Mouse (Mus musculus) hindbrain, embryonic 16.5 days (tissue): Measurements from ENCODE around the gene Inhba. TPM values are rescaled to one million over a fixed set of nuclear protein-coding genes. Genes with fewer than 3 reads are reported as not detected.

ENCODE experiments used
- ATAC-seq: fragments of 200-750 bp; cut with Nextera tagmentation; 2 replicates; pipeline ENCODE4 v1.8.0; 2017; ENCODE audit warnings: moderate TSS enrichment, moderate library complexity
- H3K27ac ChIP-seq: fragments of 300-500 bp; sonication (generic); 2 replicates; pipeline ENCODE4 v1.5.1; 2014; ENCODE audit warnings: low read depth, mild to moderate bottlenecking, control low read depth, low read length, moderate library complexity
- H3K27me3 ChIP-seq: fragments of 300-500 bp; sonication (generic); replicated peaks from 2 replicates; pipeline ENCODE4 v1.6.1; 2014; ENCODE audit warnings: low read length; ENCODE audit not compliant: control insufficient read depth, insufficient read depth
- H3K36me3 ChIP-seq: fragments of 300-500 bp; sonication (generic); 2 replicates; pipeline ENCODE4 v1.6.1; 2014; ENCODE audit warnings: mild to moderate bottlenecking, low read length, moderate library complexity, mixed read lengths; ENCODE audit not compliant: control insufficient read depth, insufficient read depth
- H3K4me1 ChIP-seq: fragments of 300-500 bp; sonication (generic); 2 replicates; pipeline ENCODE4 v1.6.1; 2014; ENCODE audit warnings: low read depth, low read length; ENCODE audit not compliant: control insufficient read depth, insufficient read depth
- H3K4me2 ChIP-seq: fragments of 300-500 bp; sonication (generic); 2 replicates; pipeline ENCODE4 v1.6.1; 2014; ENCODE audit warnings: mild to moderate bottlenecking, low read length, control low read depth, moderate library complexity
- H3K4me3 ChIP-seq: fragments of 300-500 bp; sonication (generic); 2 replicates; pipeline ENCODE4 v1.5.1; 2014; ENCODE audit warnings: mild to moderate bottlenecking, low read length, control low read depth, moderate library complexity
- H3K9ac ChIP-seq: fragments of 300-500 bp; sonication (generic); 2 replicates; pipeline ENCODE4 v1.6.1; 2014; ENCODE audit warnings: low read depth, mild to moderate bottlenecking, control low read depth, low read length, moderate library complexity
- H3K9me3 ChIP-seq: fragments of 300-500 bp; sonication (generic); 2 replicates; pipeline ENCODE4 v1.6.1; 2014; ENCODE audit warnings: mild to moderate bottlenecking, low read length, moderate library complexity; ENCODE audit not compliant: control insufficient read depth
- WGBS: fragments of 180-500 bp; shearing (Covaris S2); extraction: QIAGEN DNeasy Blood & Tissue Kit; methylation state at CpG from one replicate; pipeline ENCODE4 v1.1.7; 2014; 5-methylcytosine and 5-hydroxymethylcytosine counted together
- polyA plus RNA-seq: library from polyadenylated mRNA; unstranded; fragments of >200 nt; fragmentation: Nextera tagmentation; extraction: Ambion mirVana; gene quantifications from 2 replicates; pipeline ENCODE4 v1.2.1, GENCODE M21; 2015

Inhba gene
- polyA plus RNA-seq: 2.2 and 2.3 TPM in 2 replicates

DNA sequence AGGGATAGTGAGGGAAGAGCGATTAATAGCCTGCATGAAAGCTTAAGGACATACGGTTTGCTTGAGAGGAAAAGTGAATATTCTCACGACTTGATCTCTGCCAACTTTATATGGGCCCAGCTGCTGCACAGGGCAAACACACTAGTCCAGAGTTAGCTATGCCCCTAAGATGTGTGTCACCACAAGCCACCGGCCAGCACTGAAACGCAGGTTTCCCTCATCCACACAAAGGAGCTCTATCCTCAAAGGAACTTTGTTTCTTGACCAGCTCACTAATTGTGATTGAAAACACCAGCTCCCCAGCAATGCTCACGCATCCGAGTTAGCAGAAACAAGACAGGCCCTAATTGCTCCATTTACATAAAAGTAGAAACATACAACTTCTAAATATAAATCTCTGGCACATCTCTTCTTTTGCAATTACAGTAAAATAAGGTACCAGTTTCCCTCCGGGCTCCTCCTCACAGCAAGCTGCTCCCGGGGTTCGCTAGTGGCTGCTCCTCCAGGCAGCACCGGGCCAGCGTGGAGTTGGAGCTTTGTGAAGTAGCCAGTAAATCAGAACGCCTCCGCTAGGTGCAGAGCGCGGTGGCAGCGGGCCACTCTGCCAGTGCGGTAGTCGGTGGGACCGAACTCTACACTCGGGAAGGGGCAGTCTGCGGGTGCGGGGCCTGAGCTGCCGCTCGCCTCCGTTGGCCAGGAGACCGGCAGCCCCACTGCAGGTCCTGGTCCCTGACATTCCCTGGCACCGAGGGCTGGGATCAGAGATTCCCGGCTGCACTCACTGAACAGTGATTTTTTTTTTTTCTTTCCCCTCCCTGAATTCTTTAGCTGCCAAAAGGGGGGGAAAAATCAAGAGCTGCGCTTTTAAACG is at the start of gene Inhba:
Gene Inhba (plus strand): TSS at position 480 of the 871 bp plus-strand sequence.
- H3K9ac ChIP-seq: peak within 1 kb of the TSS; percentile 71
- H3K4me1 ChIP-seq: peaks cover 11% of the 10 kb centered on the region; the same call in 1 of the 2 replicates
- H3K9me3 ChIP-seq: no peaks in the 10 kb centered on the region
- H3K36me3 ChIP-seq: no peaks in the 10 kb centered on the region
- ATAC-seq: peak; percentile 80
- H3K27ac ChIP-seq: 0 out of 2 replicates have a peak within 1 kb of the TSS, but pooled peaks have one; percentile 29
- peak within 1 kb of the TSS; percentile 93 for H3K4me2 ChIP-seq
- WGBS: 5% methylated on average over 31 of the region's 31 CpGs
- peaks cover 2% of the 10 kb centered on the region for H3K27me3 ChIP-seq
- peak within 1 kb of the TSS; percentile 56 for H3K4me3 ChIP-seq

DNA sequence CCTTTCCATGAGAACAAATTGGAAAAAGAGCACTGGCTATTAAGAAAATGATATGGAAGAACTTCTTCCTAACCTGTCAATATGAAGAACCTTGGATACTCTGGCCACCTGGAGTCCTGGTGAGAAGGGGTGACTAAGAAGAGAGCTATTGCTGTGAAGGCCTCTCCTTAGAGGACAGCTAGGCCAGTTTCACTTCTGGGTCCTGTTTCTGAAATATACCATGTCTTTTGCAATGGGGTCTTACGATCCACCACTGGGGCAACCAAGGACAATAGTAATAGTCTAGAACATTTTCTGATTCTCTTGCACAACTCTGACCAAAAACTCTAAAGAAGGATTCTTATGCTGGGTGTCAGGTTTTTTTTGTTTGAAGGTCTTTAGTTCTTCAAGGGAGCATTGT is 35.1 kb upstream of the Inhba start:
- Histone ChIP-seq H3K4me1 (no peaks in the 10 kb centered on the region), H3K9ac (no peak overlapping the region), H3K9me3 (no peaks in the 10 kb centered on the region), H3K4me2 (no peak overlapping the region), H3K36me3 (no peaks in the 10 kb centered on the region), H3K4me3 (no peak overlapping the region), H3K27ac (no peak overlapping the region), H3K27me3 (no peaks in the 10 kb centered on the region)
- ATAC-seq: no peak
- 100% methylated on average over 1 of the region's 1 CpGs for WGBS

DNA sequence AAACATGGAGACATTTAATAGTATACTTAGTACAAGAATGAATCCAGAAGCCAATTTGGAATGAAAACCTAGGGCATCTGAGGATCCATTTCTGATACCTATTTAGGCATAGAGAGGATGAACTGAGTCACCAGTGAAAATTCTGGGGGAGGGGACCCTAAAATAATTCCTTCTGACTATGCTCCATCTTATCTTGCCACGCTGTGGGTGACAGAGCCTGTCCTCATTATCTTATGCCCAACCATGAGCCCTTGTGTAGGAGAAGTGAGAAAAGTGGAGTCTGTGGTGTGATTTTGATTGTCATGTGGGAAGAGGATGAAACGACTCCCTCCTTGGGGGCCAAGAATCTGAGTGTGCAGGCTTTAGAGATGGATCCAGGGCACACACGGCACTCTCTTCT is 32.1 kb upstream of the Inhba start:
- Histone ChIP-seq H3K27me3 (no peaks in the 10 kb centered on the region), H3K4me1 (no peaks in the 10 kb centered on the region), H3K27ac (no peak overlapping the region), H3K4me3 (no peak overlapping the region), H3K36me3 (no peaks in the 10 kb centered on the region), H3K9me3 (no peaks in the 10 kb centered on the region), H3K4me2 (no peak overlapping the region), H3K9ac (no peak overlapping the region)
- ATAC-seq: no peak
- 79% methylated on average over 3 of the region's 3 CpGs for WGBS

DNA sequence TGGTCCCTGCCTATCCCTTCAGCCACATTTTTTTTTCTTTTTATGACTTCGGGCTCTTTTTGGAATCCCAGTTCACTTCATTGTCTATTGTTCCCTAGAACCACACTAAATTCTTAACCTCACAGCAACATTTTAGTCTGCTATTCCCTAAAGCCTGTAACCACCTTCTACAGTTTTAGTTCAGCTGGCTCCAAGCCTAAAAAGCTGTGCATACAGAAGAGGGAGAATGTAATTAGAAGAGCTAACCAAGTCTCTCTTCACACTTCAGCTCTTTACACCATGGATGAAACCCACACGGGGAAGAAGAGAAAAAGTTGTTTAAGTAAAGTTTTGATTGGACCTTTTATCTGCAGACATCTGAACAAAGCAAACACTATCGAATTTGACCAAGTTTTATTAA is 29.6 kb upstream of the Inhba start:
- Histone ChIP-seq H3K27ac (no peak overlapping the region), H3K4me2 (no peak overlapping the region), H3K36me3 (no peaks in the 10 kb centered on the region), H3K4me1 (no peaks in the 10 kb centered on the region), H3K9me3 (no peaks in the 10 kb centered on the region), H3K4me3 (no peak overlapping the region), H3K9ac (no peak overlapping the region), H3K27me3 (no peaks in the 10 kb centered on the region)
- WGBS: 83% methylated on average over 3 of the region's 3 CpGs
- no peak for ATAC-seq

DNA sequence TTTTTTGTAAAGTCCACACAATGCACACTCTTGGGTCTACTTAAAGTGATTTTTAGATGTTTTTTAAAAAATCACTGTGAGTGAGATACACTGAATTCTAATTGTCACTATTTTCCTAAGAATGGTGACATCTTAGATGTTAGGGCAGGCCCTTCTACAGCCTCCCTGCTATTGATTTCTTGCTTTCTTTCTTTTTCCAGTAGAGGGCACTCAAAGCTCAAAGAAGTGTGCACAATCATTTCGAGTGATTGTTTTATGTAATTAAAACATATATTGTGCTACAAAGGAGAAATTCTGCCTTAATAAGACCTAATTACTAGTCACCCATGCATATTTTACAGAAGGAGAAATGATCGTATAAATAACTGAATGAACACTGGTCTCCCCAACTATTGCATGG is 25.9 kb upstream of the Inhba start:
- peak; percentile 54; the same call in 1 of the 2 replicates for ATAC-seq
- Histone ChIP-seq H3K27ac (no peak overlapping the region), H3K27me3 (no peaks in the 10 kb centered on the region), H3K9ac (no peak overlapping the region), H3K9me3 (no peaks in the 10 kb centered on the region), H3K4me3 (no peak overlapping the region), H3K36me3 (no peaks in the 10 kb centered on the region), H3K4me2 (no peak overlapping the region), H3K4me1 (no peaks in the 10 kb centered on the region)
- 71% methylated on average over 2 of the region's 2 CpGs for WGBS

DNA sequence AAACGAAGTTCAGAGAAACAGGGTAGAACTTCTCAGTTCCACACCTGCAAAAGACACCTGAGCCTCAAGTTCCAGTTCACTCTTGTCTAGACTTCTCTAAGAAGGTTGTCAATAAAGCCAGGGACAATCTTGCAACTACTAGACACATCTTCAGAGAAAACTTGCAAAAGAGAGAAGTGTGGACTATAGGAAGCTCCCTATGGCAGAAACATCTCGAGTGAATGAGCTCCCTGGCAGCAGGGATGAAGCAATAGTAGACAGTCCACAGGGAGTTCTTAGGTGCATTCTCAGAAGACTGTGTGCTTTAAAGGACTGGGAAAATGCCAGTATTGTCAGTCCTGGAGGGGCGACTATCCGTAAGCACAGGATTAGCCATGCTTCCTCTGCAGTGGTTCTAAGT is 25.5 kb upstream of the Inhba start:
- H3K27ac ChIP-seq: no peak overlapping the region
- ATAC-seq: no peak
- no peaks in the 10 kb centered on the region for H3K36me3 ChIP-seq
- H3K27me3 ChIP-seq: no peaks in the 10 kb centered on the region
- H3K4me1 ChIP-seq: no peaks in the 10 kb centered on the region
- no peak overlapping the region for H3K4me3 ChIP-seq
- no peaks in the 10 kb centered on the region for H3K9me3 ChIP-seq
- 91% methylated on average over 4 of the region's 4 CpGs for WGBS
- H3K4me2 ChIP-seq: no peak overlapping the region
- H3K9ac ChIP-seq: no peak overlapping the region

DNA sequence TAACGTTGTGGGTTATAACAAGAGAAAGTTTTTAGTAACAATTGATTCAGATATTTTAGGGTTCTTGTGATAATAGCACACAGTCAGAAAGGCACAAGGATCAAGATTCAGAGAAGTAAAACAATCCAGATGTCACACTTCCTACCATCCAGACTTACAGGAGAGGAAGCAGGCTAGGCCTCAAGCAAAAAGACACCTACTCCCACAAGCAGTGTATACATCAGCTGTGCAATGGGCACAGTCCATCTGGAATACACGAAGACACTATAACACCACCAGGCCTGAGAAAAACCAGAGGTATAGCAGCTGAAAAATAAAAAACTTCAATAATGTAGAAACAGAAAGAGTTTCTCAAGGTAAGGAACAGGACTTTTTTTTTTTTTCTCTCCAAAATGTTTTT is 16.3 kb upstream of the Inhba start:
- no peak for ATAC-seq
- Histone ChIP-seq H3K4me1 (no peaks in the 10 kb centered on the region), H3K36me3 (no peaks in the 10 kb centered on the region), H3K27me3 (no peaks in the 10 kb centered on the region), H3K4me3 (no peak overlapping the region), H3K4me2 (no peak overlapping the region), H3K9me3 (no peaks in the 10 kb centered on the region), H3K27ac (no peak overlapping the region), H3K9ac (no peak overlapping the region)
- WGBS: 75% methylated on average over 2 of the region's 2 CpGs

DNA sequence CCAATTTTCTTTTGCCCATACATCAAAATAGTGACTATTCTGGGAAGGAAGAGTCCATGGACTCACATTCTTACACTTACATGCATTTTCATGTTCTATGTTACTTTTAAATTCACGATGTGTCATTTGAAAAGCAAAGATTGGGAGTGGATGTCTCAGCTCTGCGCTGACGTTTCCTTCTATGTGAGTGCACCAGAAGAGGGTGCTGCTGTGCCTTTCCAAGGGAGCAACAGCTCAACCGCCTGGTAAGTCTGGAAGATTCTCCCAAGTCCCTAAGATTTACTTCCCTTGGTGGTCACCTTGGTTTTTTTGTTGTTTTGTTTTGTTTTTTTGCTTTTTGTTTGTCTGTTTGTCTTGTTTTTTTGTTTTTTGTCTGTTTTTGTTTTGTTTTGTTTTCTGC is 6.1 kb upstream of the Inhba start:
- Histone ChIP-seq H3K4me3 (no peak overlapping the region), H3K4me1 (no peaks in the 10 kb centered on the region), H3K27ac (no peak overlapping the region), H3K27me3 (no peaks in the 10 kb centered on the region), H3K9me3 (no peaks in the 10 kb centered on the region), H3K36me3 (no peaks in the 10 kb centered on the region), H3K9ac (no peak overlapping the region), H3K4me2 (no peak overlapping the region)
- 14% methylated on average over 4 of the region's 4 CpGs for WGBS
- 0 out of 2 replicates have a peak, but pooled peaks have one; percentile 65 for ATAC-seq

DNA sequence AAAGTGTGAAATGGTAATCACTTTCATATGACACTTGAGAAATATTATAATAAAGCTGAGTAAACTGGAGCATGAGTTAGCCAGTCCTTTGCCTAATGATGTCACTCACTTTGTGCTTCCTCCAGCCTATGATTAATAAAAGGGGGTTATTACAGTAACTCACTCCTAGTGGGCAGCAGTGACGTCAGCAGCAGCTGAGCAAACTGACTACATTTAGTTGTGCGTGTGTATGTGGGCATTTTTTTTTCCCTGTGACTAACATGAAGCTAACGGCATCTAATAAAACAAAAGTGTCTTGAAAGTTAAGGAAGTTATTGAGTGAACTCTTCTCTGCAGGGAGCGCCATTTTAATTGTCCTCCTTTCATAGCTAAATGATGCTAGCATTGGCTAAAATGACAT is 3.9 kb upstream of the Inhba start:
- Histone ChIP-seq H3K9me3 (no peaks in the 10 kb centered on the region), H3K27ac (no peak overlapping the region), H3K27me3 (no peaks in the 10 kb centered on the region; the same call in 1 of the 2 replicates), H3K9ac (no peak overlapping the region), H3K36me3 (no peaks in the 10 kb centered on the region), H3K4me1 (peaks cover 11% of the 10 kb centered on the region; the same call in 1 of the 2 replicates), H3K4me3 (no peak overlapping the region), H3K4me2 (no peak overlapping the region)
- no peak for ATAC-seq
- 71% methylated on average over 4 of the region's 4 CpGs for WGBS
